Mouse (Mus musculus): ENCODE data around the gene Gm1123.

GRCm38 (mm10) chr9:99021751-99022150, 13.8 kb downstream of the Gm1123 start:
- TF ChIP-seq GATA1 (IDR thresholded peaks at IDR 0.05; ENCODE audit: borderline replicate concordance, low read length) (no peak), FLI1 (IDR thresholded peaks at IDR 0.05; ENCODE audit: low read length) (no peak)

Data from megakaryocyte, embryonic 14.5 days (primary cell).